Mouse (Mus musculus) myocyte (in vitro differentiated cells): ENCODE results near the gene Slc1a2. TPM values are rescaled to one million over a fixed set of nuclear protein-coding genes. Genes with fewer than 3 reads are reported as not detected.

ENCODE experiments used
- H3K27me3 ChIP-seq: one replicate; pipeline ENCODE4 v1.6.1; 2011; ENCODE audit not compliant: control insufficient read depth, insufficient read depth, insufficient read length
- H3K36me3 ChIP-seq: one replicate; pipeline ENCODE4 v1.6.1; 2011; ENCODE audit not compliant: control insufficient read depth, insufficient read depth
- H3K4me2 ChIP-seq: one replicate; pipeline ENCODE4 v1.6.1; 2011; ENCODE audit warnings: low read depth, control low read depth
- H3K4me3 ChIP-seq: one replicate; pipeline ENCODE4 v1.5.1; 2011; ENCODE audit warnings: mild to moderate bottlenecking, control low read depth, moderate library complexity
- H3K79me2 ChIP-seq: one replicate; pipeline ENCODE4 v1.6.1; 2011; ENCODE audit not compliant: control insufficient read depth, insufficient read depth
- H3ac ChIP-seq: one replicate; pipeline ENCODE4 v1.6.1; 2011; ENCODE audit not compliant: control insufficient read depth, insufficient read length
- CEBPB ChIP-seq: IDR thresholded peaks from 2 replicates; pipeline ENCODE4 v1.6.1; 2011; ENCODE audit warnings: mild to moderate bottlenecking, moderate library complexity; ENCODE audit not compliant: poor library complexity, insufficient read depth, severe bottlenecking
- E2F4 ChIP-seq: IDR thresholded peaks from one replicate; pipeline ENCODE4 v1.6.1; 2011; ENCODE audit warnings: mild to moderate bottlenecking, control low read depth, moderate library complexity; ENCODE audit not compliant: insufficient read depth
- MAX ChIP-seq: IDR thresholded peaks from one replicate; pipeline ENCODE4 v1.6.1; 2011; ENCODE audit warnings: low read depth, mild to moderate bottlenecking, control low read depth
- MYOD1 ChIP-seq, 3 experiments: IDR thresholded peaks; one replicate each; pipeline ENCODE4 v1.6.1; 2011; ENCODE audit warnings: control low read depth in 2 of 3, low read depth in 2 of 3, mild to moderate bottlenecking in 2 of 3, moderate library complexity in 1 of 3; ENCODE audit not compliant: insufficient read length in 2 of 3, control insufficient read depth in 1 of 3
- MYOG ChIP-seq, 3 experiments: IDR thresholded peaks; one replicate each; pipeline ENCODE4 v1.6.1; 2011; ENCODE audit warnings: control low read depth in 2 of 3, low read depth in 2 of 3, mild to moderate bottlenecking in 2 of 3; ENCODE audit not compliant: insufficient read length in 2 of 3, control insufficient read depth in 1 of 3, insufficient read depth in 1 of 3
- POLR2A ChIP-seq: IDR thresholded peaks from one replicate; pipeline ENCODE4 v1.6.1; 2011; ENCODE audit warnings: low read depth, mild to moderate bottlenecking, control low read depth, moderate library complexity; ENCODE audit not compliant: insufficient read length
- POLR2AphosphoS2 ChIP-seq: IDR thresholded peaks from one replicate; pipeline ENCODE4 v1.6.1; 2011; ENCODE audit warnings: low read depth, control low read depth; ENCODE audit not compliant: insufficient read length
- REST ChIP-seq: IDR thresholded peaks from one replicate; pipeline ENCODE4 v1.6.1; 2011; ENCODE audit warnings: mild to moderate bottlenecking, control low read depth, moderate library complexity; ENCODE audit not compliant: insufficient read depth, insufficient read length
- SRF ChIP-seq: IDR thresholded peaks from one replicate; pipeline ENCODE4 v1.6.1; 2011; ENCODE audit warnings: low read depth; ENCODE audit not compliant: control insufficient read depth, insufficient read length
- TCF12 ChIP-seq: IDR thresholded peaks from one replicate; pipeline ENCODE4 v1.6.1; 2011; ENCODE audit warnings: mild to moderate bottlenecking, control low read depth; ENCODE audit not compliant: poor library complexity, insufficient read depth, severe bottlenecking
- TCF3 ChIP-seq: IDR thresholded peaks from one replicate; pipeline ENCODE4 v1.6.1; 2011; ENCODE audit warnings: low read depth, control low read depth; ENCODE audit not compliant: insufficient read length
- USF1 ChIP-seq: IDR thresholded peaks from one replicate; pipeline ENCODE4 v1.6.1; 2011; ENCODE audit warnings: low read depth, mild to moderate bottlenecking, control low read depth, moderate library complexity
- polyA plus RNA-seq: library from polyadenylated mRNA; unstranded; fragments of >200 nt; fragmentation: generic; extraction: Trizol; gene quantifications from one replicate; pipeline ENCODE4 v1.2.1, GENCODE M21; 2012; ENCODE audit warnings: missing spikeins

Slc1a2 gene
- polyA plus RNA-seq, 1 experiment, result 0.02 TPM

DNA sequence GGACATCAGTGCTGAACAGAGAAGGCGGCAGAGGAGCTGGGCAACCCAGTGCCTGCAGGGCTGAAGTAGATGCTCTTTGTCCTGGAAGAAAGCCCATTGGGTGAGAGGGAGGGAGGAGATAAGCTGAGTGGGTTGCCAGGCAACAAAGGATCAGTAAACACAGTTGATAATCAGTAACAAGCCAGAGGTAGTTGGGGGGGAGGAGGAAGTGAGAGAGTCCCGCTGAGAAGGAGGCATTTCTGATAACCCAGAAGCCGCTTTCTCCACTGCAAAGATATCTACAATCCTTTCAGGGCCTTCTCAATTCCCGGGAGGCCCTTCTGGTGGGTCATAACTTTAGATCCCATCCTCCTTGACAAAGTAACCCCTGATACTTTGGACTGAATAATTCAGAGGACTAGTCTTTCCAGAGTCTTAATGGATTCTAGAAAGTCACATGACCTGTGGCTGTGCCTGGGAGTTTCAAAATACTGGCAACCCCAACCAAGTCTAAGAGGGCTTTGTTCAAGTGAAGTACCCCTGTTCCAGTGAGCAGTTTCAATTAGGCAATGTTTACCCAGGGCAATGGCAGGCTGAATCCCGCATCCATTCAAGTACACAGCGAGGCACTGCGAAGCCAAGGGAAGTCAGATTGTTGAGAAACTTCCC lies 86.9 kb downstream of the Slc1a2 start:
- Histone ChIP-seq H3K79me2 (no peaks in the 10 kb centered on the region), H3K36me3 (no peaks in the 10 kb centered on the region), H3K27me3 (peaks cover 13% of the 10 kb centered on the region), H3K4me3 (no peak overlapping the region), H3ac (no peak overlapping the region), H3K4me2 (no peak overlapping the region)
- TF ChIP-seq TCF3 (no peak), USF1 (peak; percentile 7)

- Histone ChIP-seq H3K27me3 (peaks cover 1% of the 10 kb centered on the region), H3K36me3 (no peaks in the 10 kb centered on the region), H3K79me2 (no peaks in the 10 kb centered on the region), H3K4me3 (no peak overlapping the region), H3ac (no peak overlapping the region), H3K4me2 (no peak overlapping the region)
- no peak for TF ChIP-seq SRF
- TF ChIP-seq USF1, result no peak
- TF ChIP-seq TCF12, result no peak
- TF ChIP-seq MAX, result no peak
- TF ChIP-seq POLR2AphosphoS2, result no peak
- no peak for TF ChIP-seq MYOG (IDR thresholded peaks at IDR 0.05; ENCODE audit: control insufficient read depth in 1 of 3, insufficient read depth in 1 of 3, insufficient read length in 2 of 3, low read depth in 2 of 3)
- no peak for TF ChIP-seq REST
- no peak for TF ChIP-seq POLR2A
- TF ChIP-seq TCF3, result no peak
- TF ChIP-seq CEBPB, result no peak
- TF ChIP-seq E2F4, result no peak
Observed at GRCm38 (mm10) chr2:102747758-102748157, 89.3 kb downstream of the Slc1a2 start.

GRCm38 (mm10) chr2:102749926-102750325 lies 91.5 kb downstream of the Slc1a2 start:
- no peak overlapping the region for H3K4me3 ChIP-seq
- H3K79me2 ChIP-seq, result no peaks in the 10 kb centered on the region
- H3K4me2 ChIP-seq, result no peak overlapping the region
- H3K27me3 ChIP-seq, result no peaks in the 10 kb centered on the region
- no peak for TF ChIP-seq MAX
- TF ChIP-seq TCF12, result no peak
- TF ChIP-seq TCF3, result no peak
- no peak for TF ChIP-seq MYOG (IDR thresholded peaks at IDR 0.05; ENCODE audit: control insufficient read depth in 1 of 3, insufficient read depth in 1 of 3, insufficient read length in 2 of 3, low read depth in 2 of 3)
- TF ChIP-seq CEBPB, result no peak
- no peak for TF ChIP-seq REST
- no peak for TF ChIP-seq USF1
- no peak for TF ChIP-seq POLR2AphosphoS2
- no peak for TF ChIP-seq E2F4
- no peak overlapping the region for H3ac ChIP-seq
- H3K36me3 ChIP-seq, result no peaks in the 10 kb centered on the region

DNA sequence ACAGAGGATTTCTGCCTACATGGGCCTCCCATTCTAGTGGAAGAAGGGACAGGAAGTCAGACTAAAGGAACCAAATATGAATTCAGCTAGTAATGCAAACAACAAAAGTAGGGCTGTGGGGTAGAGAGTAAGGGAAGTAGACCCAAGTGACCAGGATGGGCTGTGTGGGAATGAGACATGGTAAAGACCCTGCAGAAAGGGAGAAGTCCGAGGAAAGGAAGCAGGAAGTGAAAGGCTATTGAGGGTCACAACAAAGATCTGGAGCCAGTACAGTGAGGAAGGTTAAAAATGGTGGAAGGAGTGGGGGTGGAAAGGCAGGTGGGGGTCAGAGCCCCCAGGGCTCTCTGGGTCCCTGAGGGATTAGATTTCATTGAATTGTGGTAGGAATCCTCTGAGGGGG lies 93.4 kb downstream of the Slc1a2 start:
- Histone ChIP-seq H3K36me3 (no peaks in the 10 kb centered on the region), H3ac (no peak overlapping the region), H3K79me2 (no peaks in the 10 kb centered on the region), H3K27me3 (peaks cover 3% of the 10 kb centered on the region), H3K4me2 (no peak overlapping the region), H3K4me3 (no peak overlapping the region)
- TF ChIP-seq POLR2AphosphoS2 (no peak), POLR2A (no peak)

DNA sequence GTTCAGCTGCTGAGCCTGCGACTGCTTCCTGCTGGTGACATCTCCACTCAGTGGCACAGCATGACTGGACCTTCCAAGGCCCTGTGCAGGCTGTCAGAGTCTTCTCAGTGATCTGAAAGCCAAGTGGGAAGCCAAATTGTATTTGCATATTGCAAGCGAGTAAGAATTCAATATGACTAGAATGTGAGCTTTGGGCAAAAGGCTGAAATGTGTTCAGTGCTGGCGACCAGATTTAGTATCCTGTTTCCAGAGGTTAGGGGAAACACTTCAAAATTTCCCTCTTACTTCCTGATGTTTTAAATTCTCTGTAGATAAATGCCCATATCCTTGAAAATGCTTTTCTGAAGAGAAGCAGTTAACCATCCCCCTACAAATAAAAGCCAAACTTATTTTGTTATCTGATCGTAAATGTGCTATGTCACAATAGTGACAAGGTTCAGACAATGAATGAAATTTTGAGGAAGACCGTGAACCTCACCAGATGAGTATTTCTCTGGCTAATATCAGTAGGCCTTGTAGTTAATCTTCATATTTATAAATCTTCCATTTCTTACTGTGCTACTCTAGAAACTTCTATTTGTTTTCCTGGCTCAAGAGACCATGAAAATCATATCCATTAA lies 98.9 kb downstream of the Slc1a2 start:
- no peaks in the 10 kb centered on the region for H3K79me2 ChIP-seq
- peaks cover 3% of the 10 kb centered on the region for H3K27me3 ChIP-seq
- no peak overlapping the region for H3K4me3 ChIP-seq
- no peaks in the 10 kb centered on the region for H3K36me3 ChIP-seq
- no peak overlapping the region for H3ac ChIP-seq
- H3K4me2 ChIP-seq, result no peak overlapping the region
- TF ChIP-seq TCF12 (no peak), CEBPB (no peak), USF1 (no peak), POLR2A (no peak), POLR2AphosphoS2 (no peak), MYOG (IDR thresholded peaks at IDR 0.05; ENCODE audit: control insufficient read depth in 1 of 3, insufficient read depth in 1 of 3, insufficient read length in 2 of 3, low read depth in 2 of 3) (no peak), MAX (no peak), TCF3 (no peak), REST (no peak), E2F4 (no peak), SRF (no peak), MYOD1 (IDR thresholded peaks at IDR 0.05; ENCODE audit: control insufficient read depth in 1 of 3, insufficient read length in 2 of 3, low read depth in 2 of 3) (no peak)
